Comparison of ENCODE assay signal across 7 mouse cellular contexts in the genomic region with DNA sequence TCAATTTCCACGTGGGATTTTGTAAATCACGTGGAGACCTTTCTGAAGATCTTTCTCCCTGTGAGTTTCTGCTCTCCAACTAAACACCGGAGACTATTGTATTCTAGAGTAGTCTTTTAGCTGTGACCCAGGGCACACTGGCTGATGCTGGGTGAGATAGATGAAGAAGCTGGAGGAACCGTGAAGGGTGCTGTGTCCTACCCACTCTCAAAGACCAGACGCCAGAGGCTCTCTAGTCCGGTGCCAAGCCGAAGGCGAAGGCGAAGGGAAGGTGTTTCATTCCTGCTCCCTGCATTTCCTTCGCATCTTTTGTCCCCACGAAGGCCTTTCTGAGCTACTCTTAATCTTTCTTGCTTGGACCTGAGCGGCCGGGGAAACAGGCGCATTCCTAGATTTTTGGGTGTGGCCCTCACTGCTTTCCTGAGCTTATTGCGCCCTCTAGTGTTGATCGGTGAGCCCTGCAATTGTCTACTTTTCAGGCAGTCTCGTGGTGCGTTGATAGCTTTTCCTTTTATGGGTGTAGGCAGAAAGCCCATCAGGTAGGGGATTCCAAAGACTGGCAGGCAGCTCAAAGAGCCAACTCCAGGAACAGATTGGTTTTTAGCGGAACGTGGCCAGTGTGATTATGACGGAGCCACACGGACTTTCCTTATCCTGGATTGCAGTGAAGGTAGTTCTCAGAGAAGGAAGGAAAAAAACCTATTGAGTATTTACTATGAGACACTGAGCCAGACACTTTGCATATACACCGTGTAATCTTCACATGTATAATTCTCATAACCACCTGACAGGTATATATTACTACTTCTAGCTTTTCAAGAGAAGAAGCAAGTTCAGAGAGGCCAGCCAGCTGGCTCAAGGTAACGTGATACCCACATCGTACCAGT. TPM values are rescaled to one million over a fixed set of nuclear protein-coding genes. Genes with fewer than 3 reads are reported as not detected.
DNase-seq lines count a peak whose midpoint lies in the region; ATAC-seq lines count a peak whose summit lies in the region.

No protein-coding gene starts in this region.

- H3K27me3 ChIP-seq in embryonic facial prominence, embryonic 10.5 days (replicated peaks; ENCODE audit: low read depth, poor library complexity, severe bottlenecking), result peaks cover 5% of the 10 kb centered on the region; the same call in 1 of the 2 replicates
- no peaks in the 10 kb centered on the region for H3K27me3 ChIP-seq in limb, embryonic 12.5 days
- H3K27me3 ChIP-seq in midbrain, embryonic 14.5 days (ENCODE audit: control insufficient read depth, insufficient read depth, low read length), result no peaks in the 10 kb centered on the region

- H3K9me3 ChIP-seq in embryonic facial prominence, embryonic 10.5 days, result no peaks in the 10 kb centered on the region
- H3K9me3 ChIP-seq in limb, embryonic 12.5 days, result no peaks in the 10 kb centered on the region
- H3K9me3 ChIP-seq in midbrain, embryonic 14.5 days (ENCODE audit: control insufficient read depth, low read length), result no peaks in the 10 kb centered on the region

- 0 out of 2 replicates have a peak overlapping the region, but pooled peaks have one; percentile 24 for H3K9ac ChIP-seq in limb, embryonic 12.5 days (replicated peaks)
- peak overlapping the region; percentile 18; the same call in 1 of the 2 replicates for H3K9ac ChIP-seq in midbrain, embryonic 14.5 days (replicated peaks; ENCODE audit: low read length)

- H3K4me1 ChIP-seq in embryonic facial prominence, embryonic 10.5 days, result peaks cover 44% of the 10 kb centered on the region
- peaks cover 34% of the 10 kb centered on the region for H3K4me1 ChIP-seq in limb, embryonic 12.5 days (replicated peaks)
- no peaks in the 10 kb centered on the region for H3K4me1 ChIP-seq in midbrain, embryonic 14.5 days (ENCODE audit: control insufficient read depth, insufficient read depth, low read length)

- peak overlapping the region; percentile 45 for H3K4me3 ChIP-seq in embryonic facial prominence, embryonic 10.5 days
- peak overlapping the region; percentile 26 for H3K4me3 ChIP-seq in limb, embryonic 12.5 days (replicated peaks)
- H3K4me3 ChIP-seq in midbrain, embryonic 14.5 days (replicated peaks; ENCODE audit: low read depth, low read length), result peak overlapping the region; percentile 24

- 17% methylated on average over 25 of the region's 25 CpGs for WGBS in embryonic facial prominence, embryonic 10.5 days
- 15% methylated on average over 25 of the region's 25 CpGs for WGBS in limb, embryonic 12.5 days
- WGBS in midbrain, embryonic 14.5 days, result 17% methylated on average over 25 of the region's 25 CpGs

- H3K4me2 ChIP-seq in limb, embryonic 12.5 days, result peak overlapping the region; percentile 50
- peak overlapping the region; percentile 56 for H3K4me2 ChIP-seq in midbrain, embryonic 14.5 days (ENCODE audit: low read length)

- H3K36me3 ChIP-seq in embryonic facial prominence, embryonic 10.5 days (replicated peaks), result no peaks in the 10 kb centered on the region
- H3K36me3 ChIP-seq in limb, embryonic 12.5 days, result no peaks in the 10 kb centered on the region
- no peaks in the 10 kb centered on the region for H3K36me3 ChIP-seq in midbrain, embryonic 14.5 days (ENCODE audit: control insufficient read depth, insufficient read depth, low read length)

- peak; percentile 87 for DNase-seq in adrenal gland, postnatal 14 days
- DNase-seq in embryonic facial prominence, embryonic 10.5 days (ENCODE audit: low spot score), result peak; percentile 88
- peak; percentile 89 to 95 for DNase-seq in heart, adult 18-20 months
- DNase-seq in kidney, adult 18-20 months, result peak; percentile 89
- peak; percentile 94 for DNase-seq in midbrain, embryonic 14.5 days
- DNase-seq in spleen, adult 12 weeks (ENCODE audit: low spot score), result peak; percentile 29

- no peak for ATAC-seq in limb, embryonic 12.5 days (ENCODE audit: insufficient number of reproducible peaks, insufficient read depth, low FRiP score, low TSS enrichment, low read depth)
- peak; percentile 67 for ATAC-seq in midbrain, embryonic 14.5 days (ENCODE audit: low FRiP score, low TSS enrichment)

- peak overlapping the region; percentile 51 for H3K27ac ChIP-seq in embryonic facial prominence, embryonic 10.5 days (replicated peaks)
- H3K27ac ChIP-seq in limb, embryonic 12.5 days, result no peak overlapping the region
- no peak overlapping the region for H3K27ac ChIP-seq in midbrain, embryonic 14.5 days (replicated peaks; ENCODE audit: low read depth, low read length)

RNA-seq across cellular contexts. Expression of gene Cttnbp2nl, which starts 5.9 kb away (rescaled TPM):
- 22.9 and 27.3 TPM in 2 replicates for total RNA-seq in adrenal gland, postnatal 14 days (2021)
- polyA plus RNA-seq in embryonic facial prominence, embryonic 10.5 days (2016; fragmentation: Nextera tagmentation; extraction: Ambion mirVana), result 51.2 and 52.4 TPM in 2 replicates
- total RNA-seq in heart, adult 18-20 months (2021), result 10 to 100 TPM; 20.7 to 21.6 TPM
- polyA plus RNA-seq in limb, embryonic 12.5 days (2016; fragmentation: Nextera tagmentation; extraction: Ambion mirVana), result 43.6 and 46.2 TPM in 2 replicates
- 36.5 and 59.7 TPM in 2 replicates for polyA plus RNA-seq in midbrain, embryonic 14.5 days (2014; fragmentation: Nextera tagmentation; extraction: Ambion mirVana)

RNA-seq across cellular contexts. Expression of gene 4930564D02Rik, which starts 7.8 kb away (rescaled TPM):
- not detected in 2 replicates for total RNA-seq in adrenal gland, postnatal 14 days (2021)
- not detected in 2 replicates for polyA plus RNA-seq in embryonic facial prominence, embryonic 10.5 days (2016; fragmentation: Nextera tagmentation; extraction: Ambion mirVana)
- not detected for total RNA-seq in heart, adult 18-20 months (2021)
- not detected in 2 replicates for polyA plus RNA-seq in limb, embryonic 12.5 days (2016; fragmentation: Nextera tagmentation; extraction: Ambion mirVana)
- polyA plus RNA-seq in midbrain, embryonic 14.5 days (2014; fragmentation: Nextera tagmentation; extraction: Ambion mirVana), result not detected in 2 replicates

Comparison
In these comparisons a context has a peak if more than half of its experiments do, and no peak if none do; other contexts are left out.
1. DNase-seq: peak in every context shown above with its lines; median percentile 94 in midbrain, embryonic 14.5 days; 92 in heart, adult 18-20 months; 89 in kidney, adult 18-20 months; 88 in embryonic facial prominence, embryonic 10.5 days; 87 in adrenal gland, postnatal 14 days; 29 in spleen, adult 12 weeks.